Mouse (Mus musculus) macrophage (primary cell): ENCODE measurements around the gene Cbr2. TPM values are rescaled to one million over a fixed set of nuclear protein-coding genes. Genes with fewer than 3 reads are reported as not detected.

ENCODE experiments used
- H3K27ac ChIP-seq: fragments of 350-480 bp; formaldehyde crosslinking; 2 replicates; pipeline ENCODE4 v1.9.0; 2021
- H3K36me3 ChIP-seq: fragments of 350-480 bp; formaldehyde crosslinking; 2 replicates; pipeline ENCODE4 v1.9.0; 2021; ENCODE audit errors: inconsistent target
- H3K4me3 ChIP-seq: fragments of 350-480 bp; formaldehyde crosslinking; 2 replicates; pipeline ENCODE4 v1.9.0; 2021; ENCODE audit errors: inconsistent target
- H3K79me2 ChIP-seq: fragments of 350-480 bp; formaldehyde crosslinking; 2 replicates; pipeline ENCODE4 v1.9.0; 2021; ENCODE audit errors: inconsistent target
- WGBS: methylation state at CpG from one replicate; pipeline ENCODE4 v1.1.7; 2026; ENCODE audit warnings: inconsistent platforms; ENCODE audit not compliant: missing documents; 5-methylcytosine and 5-hydroxymethylcytosine counted together
- polyA plus RNA-seq: library from polyadenylated mRNA; stranded (reverse); fragments of 250-400 nt; gene quantifications from 3 replicates; pipeline ENCODE4 v1.2.4, GENCODE M21; 2018; ENCODE audit warnings: inconsistent platforms

Cbr2 gene
- polyA plus RNA-seq, 1 experiment from 2014 or later: 28.8 TPM

DNA sequence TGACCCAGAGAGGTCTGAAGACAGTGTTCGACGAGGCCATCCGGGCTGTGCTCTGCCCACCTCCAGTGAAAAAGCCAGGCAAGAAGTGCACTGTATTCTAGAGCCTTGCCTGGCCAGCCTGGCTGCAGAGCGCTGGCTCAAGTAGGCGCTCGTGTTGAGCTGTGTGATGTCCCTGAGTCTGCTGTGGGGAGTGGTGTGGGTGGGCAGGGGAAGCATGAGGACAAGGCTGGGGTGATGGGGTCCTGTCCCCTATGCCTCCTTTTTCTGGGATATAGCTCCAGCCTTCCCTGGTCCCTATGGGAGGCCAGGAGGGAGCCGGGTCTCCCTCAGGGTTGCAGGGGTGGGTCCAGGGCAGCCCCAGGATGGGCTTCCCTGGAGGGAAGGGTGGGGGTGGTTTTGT, 8.4 kb downstream of the Cbr2 start:
- 96% methylated on average over 7 of the region's 7 CpGs for WGBS
- Histone ChIP-seq H3K27ac (no peak overlapping the region), H3K79me2 (no peaks in the 10 kb centered on the region), H3K36me3 (peaks cover 17% of the 10 kb centered on the region), H3K4me3 (no peak overlapping the region)

DNA sequence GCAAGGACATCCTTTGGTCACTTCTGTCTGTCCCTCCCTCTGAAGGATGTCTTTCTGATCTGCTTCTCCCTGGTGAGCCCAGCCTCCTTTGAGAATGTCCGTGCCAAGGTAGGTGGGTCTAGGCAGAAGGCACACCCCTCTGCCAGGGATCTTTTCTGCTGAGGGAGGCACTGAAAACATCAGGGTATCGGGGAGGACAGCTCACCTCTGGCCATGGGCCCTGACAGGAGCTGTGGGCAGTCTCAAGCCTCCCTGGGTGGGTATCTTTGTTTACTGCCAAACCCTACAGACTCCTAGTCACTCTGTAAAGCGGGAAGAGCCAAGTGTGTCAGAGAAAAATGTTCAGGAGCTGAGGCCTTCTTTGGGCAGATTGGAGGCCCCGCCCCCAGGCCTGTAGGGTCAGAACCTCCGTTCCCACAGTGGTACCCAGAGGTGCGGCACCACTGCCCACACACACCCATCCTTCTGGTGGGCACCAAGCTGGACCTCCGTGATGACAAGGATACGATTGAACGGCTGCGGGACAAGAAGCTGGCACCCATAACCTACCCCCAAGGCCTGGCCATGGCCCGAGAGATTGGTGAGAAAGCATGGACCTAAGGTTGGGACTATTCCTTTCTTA, 9.0 kb downstream of the Cbr2 start:
- no peak overlapping the region for H3K27ac ChIP-seq
- H3K4me3 ChIP-seq: no peak overlapping the region
- 95% methylated on average over 10 of the region's 11 CpGs for WGBS
- H3K79me2 ChIP-seq: no peaks in the 10 kb centered on the region
- peaks cover 23% of the 10 kb centered on the region for H3K36me3 ChIP-seq

DNA sequence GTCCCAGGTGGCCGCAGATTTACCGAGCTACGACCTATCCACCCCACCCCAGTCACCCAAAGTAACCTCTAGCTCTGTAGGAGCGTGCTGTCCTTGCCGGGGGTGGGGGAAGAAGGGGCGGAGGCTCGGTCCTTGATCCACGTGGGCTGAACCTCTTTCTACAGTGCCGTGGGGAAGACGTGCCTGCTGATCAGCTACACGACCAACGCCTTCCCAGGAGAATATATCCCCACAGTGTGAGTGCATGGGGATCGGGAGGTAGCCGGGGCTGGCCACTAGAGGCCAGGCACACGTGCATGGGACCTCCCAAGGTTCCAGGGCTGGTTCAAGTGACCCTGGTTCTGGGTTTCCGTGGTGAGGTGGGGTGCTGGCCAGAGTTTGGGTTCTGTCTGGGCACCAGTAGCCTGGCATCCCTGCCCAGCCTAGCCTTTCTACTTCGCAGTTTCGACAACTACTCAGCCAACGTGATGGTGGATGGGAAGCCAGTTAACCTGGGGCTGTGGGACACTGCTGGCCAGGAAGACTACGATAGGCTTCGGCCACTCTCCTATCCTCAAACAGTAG, 9.8 kb downstream of the Cbr2 start:
- Histone ChIP-seq H3K79me2 (no peaks in the 10 kb centered on the region), H3K36me3 (peaks cover 31% of the 10 kb centered on the region), H3K27ac (no peak overlapping the region), H3K4me3 (no peak overlapping the region)
- WGBS: 28% methylated on average over 21 of the region's 21 CpGs

DNA sequence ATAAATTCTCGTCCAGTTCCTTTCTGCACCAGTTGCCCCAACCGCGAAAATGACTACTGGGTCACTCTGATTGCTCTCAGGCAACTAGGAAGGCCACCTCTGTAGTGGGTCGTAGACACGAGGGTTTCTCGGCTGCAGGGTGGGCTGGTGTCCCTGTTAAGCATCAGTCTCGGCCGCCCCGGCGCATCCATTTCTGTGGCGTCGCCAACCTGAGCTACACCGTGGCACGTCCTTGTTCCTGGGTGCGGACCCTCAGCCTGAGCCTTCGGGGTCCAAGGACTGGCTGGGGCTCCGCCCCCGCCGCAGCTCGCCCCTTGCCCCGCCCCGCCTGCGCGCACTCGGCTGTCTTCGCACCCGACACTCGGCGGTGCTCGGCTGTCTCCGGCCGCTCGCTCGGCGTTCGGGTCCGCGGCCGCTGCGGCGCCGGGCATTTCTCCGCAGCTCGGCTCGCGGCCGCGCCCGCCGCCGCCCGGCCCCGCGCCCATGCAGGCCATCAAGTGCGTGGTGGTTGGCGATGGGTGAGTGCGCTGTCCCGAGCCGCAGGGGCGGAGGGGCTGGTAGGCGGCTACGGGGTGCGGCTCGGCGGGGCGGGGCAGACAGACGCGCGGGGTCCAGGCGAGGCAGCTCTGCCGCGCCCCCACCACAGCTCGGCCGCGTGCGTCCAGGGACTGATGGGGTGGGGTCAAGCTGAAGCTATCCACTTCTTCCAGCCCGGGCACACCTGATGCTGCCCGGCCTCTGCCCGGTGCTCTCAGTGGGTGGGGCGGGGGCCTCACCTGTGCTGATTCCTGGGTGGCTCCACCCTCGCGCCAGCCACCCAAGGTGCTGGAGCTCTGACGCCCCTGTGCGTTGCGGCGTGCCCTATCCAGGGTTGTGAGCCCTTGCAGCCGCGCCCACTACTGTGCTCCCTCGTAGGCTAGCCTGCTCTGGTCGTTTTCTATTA, 10.5 kb downstream of the Cbr2 start, which contains the start of gene Rac3:
TSS of gene Rac3 (plus strand) at position 347 of the 943 bp plus-strand sequence.
- no peak within 1 kb of the TSS for H3K27ac ChIP-seq
- no peaks in the 10 kb centered on the region for H3K79me2 ChIP-seq
- WGBS: 2% methylated on average over 80 of the region's 90 CpGs
- H3K36me3 ChIP-seq: peaks cover 34% of the 10 kb centered on the region
- H3K4me3 ChIP-seq: no peak within 1 kb of the TSS

DNA sequence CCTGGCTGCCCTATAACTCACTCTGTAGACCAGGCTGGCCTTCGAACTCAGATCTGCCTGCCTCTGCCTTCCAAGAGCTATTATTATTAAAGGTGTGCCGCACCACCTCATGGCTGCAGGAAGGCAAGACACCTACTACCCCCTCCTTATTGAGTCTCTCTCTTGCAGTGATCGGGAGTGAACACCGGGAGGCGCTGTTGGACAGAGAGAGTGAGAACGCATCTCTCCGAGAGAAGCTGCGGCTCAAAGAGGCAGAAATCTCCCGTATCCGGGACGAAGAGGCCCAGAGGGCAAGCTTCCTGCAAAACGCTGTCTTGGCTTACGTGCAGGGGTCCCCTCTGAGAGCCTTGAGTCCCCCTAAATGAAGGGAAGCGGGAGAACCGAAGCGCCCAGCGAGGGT, 11.5 kb downstream of the Cbr2 start:
- Histone ChIP-seq H3K27ac (no peak overlapping the region), H3K4me3 (no peak overlapping the region), H3K79me2 (no peaks in the 10 kb centered on the region), H3K36me3 (peaks cover 29% of the 10 kb centered on the region)
- 12% methylated on average over 17 of the region's 17 CpGs for WGBS

DNA sequence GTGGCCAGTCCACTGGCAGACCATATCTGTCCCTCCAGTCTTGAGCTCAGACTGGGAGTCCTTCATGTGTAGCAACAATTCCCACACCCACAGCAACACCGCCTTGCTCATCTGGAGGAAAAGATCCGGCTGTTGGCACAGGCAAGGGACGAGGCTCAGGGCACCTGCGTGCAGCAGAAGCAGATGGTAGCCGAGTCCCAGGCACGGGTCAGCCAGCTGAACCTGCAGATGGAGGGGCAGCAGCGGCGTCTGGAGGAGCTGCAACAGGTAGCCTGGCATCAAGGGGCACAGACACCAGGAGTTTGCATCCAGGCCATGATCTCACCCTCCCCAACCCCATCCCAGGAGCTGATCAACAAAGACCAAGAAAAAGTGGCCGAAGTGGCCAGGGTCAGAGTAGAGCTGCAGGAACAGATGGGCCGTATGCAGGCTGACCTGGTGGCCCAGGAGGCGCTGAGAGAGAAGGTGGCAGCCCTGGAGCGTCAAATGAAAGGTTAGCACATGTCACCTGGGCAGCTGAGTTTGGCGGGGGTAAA, 12.0 kb downstream of the Cbr2 start:
- Histone ChIP-seq H3K36me3 (peaks cover 25% of the 10 kb centered on the region; the same call in 1 of the 2 replicates), H3K79me2 (no peaks in the 10 kb centered on the region), H3K27ac (no peak overlapping the region), H3K4me3 (no peak overlapping the region)
- 88% methylated on average over 13 of the region's 13 CpGs for WGBS

DNA sequence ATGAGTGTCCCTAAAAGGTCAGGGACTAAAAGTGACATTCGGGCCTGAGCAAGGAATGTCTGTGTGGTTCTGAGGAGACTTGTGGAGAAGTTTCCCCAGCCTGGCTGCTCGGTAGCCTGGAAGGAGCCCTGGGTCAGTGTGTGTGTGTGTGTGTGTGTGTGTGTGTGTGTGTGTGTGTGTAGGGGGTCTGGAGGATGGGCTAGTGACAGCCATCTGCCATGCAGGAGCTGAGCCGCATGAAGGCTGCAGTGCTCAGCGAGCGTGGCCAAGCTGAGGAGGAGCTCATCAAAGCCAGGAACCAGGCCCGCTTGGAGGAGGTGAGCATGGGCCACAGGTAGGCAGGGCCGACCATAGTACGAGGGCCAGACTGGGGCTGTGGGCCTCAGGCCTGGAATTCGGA, 12.7 kb downstream of the Cbr2 start:
- peaks cover 25% of the 10 kb centered on the region; the same call in 1 of the 2 replicates for H3K36me3 ChIP-seq
- no peak overlapping the region for H3K4me3 ChIP-seq
- no peak overlapping the region for H3K27ac ChIP-seq
- H3K79me2 ChIP-seq: no peaks in the 10 kb centered on the region
- WGBS: 98% methylated on average over 9 of the region's 9 CpGs

DNA sequence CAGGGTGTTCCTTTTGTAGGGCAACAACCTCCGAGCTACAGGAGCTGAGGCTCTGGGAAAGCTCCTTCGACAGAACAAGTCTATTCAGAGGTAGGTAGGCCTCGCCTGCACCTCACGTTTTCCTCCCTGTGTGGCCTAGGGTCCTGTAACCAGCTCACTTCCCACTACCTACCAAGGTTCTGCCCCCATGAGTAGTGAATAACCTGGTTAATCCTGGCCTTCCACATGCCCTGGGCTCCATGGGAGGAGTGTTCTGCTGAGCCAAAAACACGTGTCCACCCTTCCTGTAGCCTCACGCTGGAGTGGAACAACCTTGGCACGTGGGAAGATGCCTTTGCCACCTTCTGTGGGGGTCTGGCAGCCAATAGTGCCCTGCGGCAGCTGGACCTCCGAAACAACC, 16.8 kb downstream of the Cbr2 start:
- Histone ChIP-seq H3K27ac (no peak overlapping the region), H3K4me3 (no peak overlapping the region), H3K36me3 (peaks cover 31% of the 10 kb centered on the region), H3K79me2 (no peaks in the 10 kb centered on the region)
- WGBS: 91% methylated on average over 9 of the region's 9 CpGs

DNA sequence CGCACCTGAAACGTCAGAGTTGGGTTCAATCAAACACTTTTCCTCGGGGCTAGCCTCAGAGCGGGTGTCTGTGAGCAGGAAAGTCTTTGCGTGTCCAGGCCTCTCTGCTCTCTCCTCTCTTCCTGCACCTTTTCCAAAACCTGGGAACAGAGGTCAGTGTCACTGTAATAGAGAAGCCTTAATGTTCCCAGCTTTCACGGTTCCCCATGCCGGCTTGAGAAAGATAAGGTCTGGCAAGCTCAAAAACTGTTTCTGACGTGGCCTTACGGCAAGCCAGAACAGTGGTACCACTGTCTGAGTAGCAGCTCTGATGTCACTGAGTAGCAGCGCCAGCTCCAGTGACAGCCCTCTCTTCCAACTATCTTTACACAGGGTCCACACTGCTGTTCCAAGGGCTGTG, 17.4 kb downstream of the Cbr2 start:
- WGBS: 57% methylated on average over 10 of the region's 10 CpGs
- peak overlapping the region; percentile 71 for H3K4me3 ChIP-seq
- H3K36me3 ChIP-seq: peaks cover 33% of the 10 kb centered on the region
- no peaks in the 10 kb centered on the region for H3K79me2 ChIP-seq
- no peak overlapping the region for H3K27ac ChIP-seq

DNA sequence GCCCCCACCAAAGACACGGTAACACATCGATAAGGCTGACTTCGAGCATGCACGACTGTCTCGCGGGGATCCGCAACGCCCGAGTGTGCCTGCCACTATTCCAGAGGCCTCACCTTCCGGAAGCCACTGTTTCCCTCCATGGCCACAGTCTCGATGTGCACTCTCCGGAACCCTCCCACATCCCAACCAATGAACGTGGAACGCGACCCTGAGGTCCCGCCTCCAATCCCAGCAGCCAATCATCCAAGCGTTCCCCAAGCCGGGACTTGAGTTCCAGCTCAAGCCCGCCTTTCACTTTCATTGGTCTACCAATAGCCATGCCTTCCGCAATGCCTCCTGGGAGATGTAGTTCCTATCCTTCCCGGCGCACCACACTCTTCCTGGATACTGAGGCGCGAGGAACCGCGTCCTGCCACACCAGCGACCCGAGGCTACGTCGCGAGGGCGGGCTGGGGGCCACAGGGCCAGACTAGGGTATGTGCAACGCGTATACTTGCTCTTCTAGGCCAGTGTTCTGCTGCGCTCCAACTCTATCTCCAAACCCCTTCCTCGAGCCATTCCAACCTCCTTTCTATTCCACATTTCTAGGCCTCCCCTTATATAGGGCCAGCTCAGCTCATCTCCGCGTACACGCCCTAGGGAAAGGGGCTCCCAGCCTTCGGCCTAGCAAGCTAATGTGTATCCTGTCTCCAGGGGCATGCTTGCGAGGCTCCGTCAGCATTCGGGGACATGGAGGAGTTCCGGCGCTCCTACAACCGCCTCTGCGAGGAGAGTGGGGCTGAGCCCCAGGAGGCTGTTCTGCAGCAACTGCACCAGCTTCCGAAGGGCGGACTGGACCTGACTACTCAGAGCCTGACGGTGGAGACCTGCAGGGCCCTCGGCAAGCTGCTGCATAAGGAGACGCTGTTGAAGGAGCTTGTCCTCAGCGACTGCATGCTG, 18.1 kb downstream of the Cbr2 start, which contains the start of the genes Cenpx and Lrrc45:
TSS of gene Cenpx (minus strand) at position 159 of the 939 bp plus-strand sequence.
TSS of gene Lrrc45 (plus strand) at position 346 of the 939 bp plus-strand sequence.
- H3K36me3 ChIP-seq: peaks cover 29% of the 10 kb centered on the region
- WGBS: 1% methylated on average over 53 of the region's 53 CpGs
- peak within 1 kb of the TSS; percentile 38 for H3K27ac ChIP-seq
- peak within 1 kb of the TSS; percentile 71 for H3K4me3 ChIP-seq
- H3K79me2 ChIP-seq: no peaks in the 10 kb centered on the region

DNA sequence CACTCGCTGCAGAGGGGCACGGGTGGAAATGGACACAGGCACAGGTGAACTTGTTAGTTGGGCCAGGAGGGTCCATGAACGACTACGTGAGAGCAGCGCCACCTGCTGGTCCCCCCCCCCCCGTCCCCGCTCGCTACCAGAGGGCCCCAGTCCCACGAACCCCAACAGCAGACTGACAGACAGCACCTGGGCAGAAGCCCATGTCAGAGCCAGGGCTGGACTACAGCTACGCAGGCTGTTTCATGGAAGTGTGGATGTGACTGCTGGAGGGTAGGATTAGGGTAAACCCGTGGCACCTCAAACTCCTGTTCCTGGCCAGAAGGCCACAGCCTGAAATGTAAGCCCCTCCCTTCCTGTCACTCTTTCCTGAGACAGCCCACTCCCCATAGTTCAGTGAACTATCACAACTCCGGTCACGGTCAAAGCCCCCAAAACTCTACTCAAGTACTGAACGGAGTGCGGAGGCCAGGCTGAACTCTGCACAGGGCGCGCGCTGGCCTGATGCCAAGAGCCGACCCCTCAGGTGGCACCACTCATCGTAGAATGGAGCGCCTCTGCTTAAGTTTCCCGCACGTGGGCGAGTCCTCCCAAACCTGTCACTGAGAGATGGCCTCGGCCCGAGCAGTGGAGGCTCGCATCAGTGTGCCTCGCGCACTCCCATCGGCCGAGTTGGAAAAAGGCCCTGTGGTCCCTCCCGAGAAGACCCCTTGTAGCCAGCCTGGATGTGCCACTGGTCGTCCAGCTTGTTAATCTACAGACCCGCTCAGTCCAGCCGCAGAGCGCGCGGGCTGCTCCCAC, 18.9 kb downstream of the Cbr2 start:
- peak overlapping the region; percentile 38 for H3K27ac ChIP-seq

DNA sequence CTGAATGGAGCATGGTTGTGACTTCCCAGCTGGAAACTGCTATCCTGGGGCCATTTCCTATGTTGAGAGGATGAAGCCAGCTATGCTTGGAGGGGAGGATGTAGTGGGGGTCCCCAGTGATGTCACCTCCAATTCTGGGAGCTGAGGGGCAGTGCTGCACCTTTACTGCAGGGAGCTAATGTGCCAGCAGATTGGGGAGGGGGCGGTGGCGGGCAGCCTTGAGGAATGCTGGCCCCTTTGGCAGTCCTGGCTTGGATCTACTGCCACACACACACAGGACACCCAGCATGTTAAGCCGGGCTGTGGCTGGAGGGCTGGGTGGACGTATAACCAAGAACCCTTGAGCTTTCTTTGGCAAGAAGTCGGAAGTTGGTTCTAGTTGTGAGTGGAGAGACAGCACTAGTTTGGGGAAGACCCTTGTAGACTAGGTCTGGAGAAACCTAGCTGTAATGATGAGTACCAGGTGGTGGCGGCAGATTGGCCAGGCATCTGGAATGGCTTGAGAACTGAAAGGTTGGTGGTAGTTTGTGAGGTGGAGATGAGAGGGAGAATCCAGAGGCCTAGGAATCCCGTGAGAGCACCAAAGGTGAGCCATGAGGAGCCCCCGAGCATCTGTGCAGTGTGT, 19.8 kb downstream of the Cbr2 start:
- peaks cover 11% of the 10 kb centered on the region for H3K36me3 ChIP-seq
- H3K79me2 ChIP-seq: no peaks in the 10 kb centered on the region
- no peak overlapping the region for H3K27ac ChIP-seq
- 79% methylated on average over 8 of the region's 8 CpGs for WGBS
- no peak overlapping the region for H3K4me3 ChIP-seq

More for the DNA sequence above, 18.9 kb downstream of the Cbr2 start:
- H3K36me3 ChIP-seq: peaks cover 20% of the 10 kb centered on the region
- peak overlapping the region; percentile 71 for H3K4me3 ChIP-seq
- under 1% methylated on average over 36 of the region's 38 CpGs for WGBS
- H3K79me2 ChIP-seq: no peaks in the 10 kb centered on the region

DNA sequence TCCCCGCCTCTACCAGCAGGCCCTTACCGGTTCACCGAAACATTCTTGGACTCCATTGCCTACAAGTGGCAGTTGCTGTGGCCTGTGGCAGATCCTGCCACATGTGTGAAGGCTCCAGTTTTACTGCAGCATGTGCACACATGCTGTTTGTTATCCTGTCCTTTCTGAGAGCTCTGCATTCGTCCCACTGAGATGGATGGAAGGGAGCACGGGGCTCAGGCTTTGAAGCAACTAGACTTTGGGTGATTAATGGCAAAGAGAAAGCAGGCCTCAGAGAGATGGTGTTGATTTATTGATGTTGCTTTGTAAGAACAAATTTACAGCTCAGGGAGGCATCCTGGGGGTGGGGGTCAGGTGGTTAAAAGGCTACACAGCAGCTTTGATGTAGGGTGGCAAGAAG, 21.2 kb downstream of the Cbr2 start:
- Histone ChIP-seq H3K27ac (no peak overlapping the region), H3K4me3 (no peak overlapping the region), H3K79me2 (no peaks in the 10 kb centered on the region), H3K36me3 (peaks cover 8% of the 10 kb centered on the region)
- WGBS: 97% methylated on average over 5 of the region's 5 CpGs
